Mouse (Mus musculus) small intestine, adult 2 months (tissue): ENCODE results near the gene Ppp1r1c.

Experiments
- CTCF ChIP-seq: fragments of 200-500 bp; IDR thresholded peaks from 2 replicates; pipeline ENCODE4 v1.5.1; 2012; ENCODE audit warnings: low read depth, mild to moderate bottlenecking, control low read depth, inconsistent platforms, low read length, moderate library complexity, mixed read lengths; ENCODE audit not compliant: insufficient replicate concordance, insufficient read length; ENCODE audit errors: extremely low read depth
- POLR2A ChIP-seq: fragments of 200-500 bp; IDR thresholded peaks from 2 replicates; pipeline ENCODE4 v1.6.1; 2012; ENCODE audit warnings: low read depth, mild to moderate bottlenecking, control low read depth, inconsistent platforms, low read length, moderate library complexity

GRCm38 (mm10) chr2:79715925-79716324, 8.3 kb downstream of the Ppp1r1c start:
- TF ChIP-seq CTCF, result no peak
- TF ChIP-seq POLR2A, result no peak
